Mouse (Mus musculus) adrenal gland, adult 18-20 months (tissue): ENCODE data around the gene Ampd2. TPM values are rescaled to one million over a fixed set of nuclear protein-coding genes. Genes with fewer than 3 reads are reported as not detected.

Source experiments
- DNase-seq, 2 experiments: peaks; one replicate each; pipeline ENCODE4 v3.0.0; 2021 to 2022; ENCODE audit warnings: low spot score in 2 of 2
- total RNA-seq, 2 experiments: library from RNA; stranded (reverse); gene quantifications; 1 replicate in 1 of 2; 2 replicates in 1 of 2; pipeline ENCODE4 v1.2.3; 2021

Gene Ampd2
- total RNA-seq, 2 experiments from 2014 or later: 130 to 192 TPM

GRCm38 (mm10) chr3:108070295-108071293, 15.9 kb downstream of the Ampd2 start:
- peak; percentile 76 to 80 for DNase-seq

DNA sequence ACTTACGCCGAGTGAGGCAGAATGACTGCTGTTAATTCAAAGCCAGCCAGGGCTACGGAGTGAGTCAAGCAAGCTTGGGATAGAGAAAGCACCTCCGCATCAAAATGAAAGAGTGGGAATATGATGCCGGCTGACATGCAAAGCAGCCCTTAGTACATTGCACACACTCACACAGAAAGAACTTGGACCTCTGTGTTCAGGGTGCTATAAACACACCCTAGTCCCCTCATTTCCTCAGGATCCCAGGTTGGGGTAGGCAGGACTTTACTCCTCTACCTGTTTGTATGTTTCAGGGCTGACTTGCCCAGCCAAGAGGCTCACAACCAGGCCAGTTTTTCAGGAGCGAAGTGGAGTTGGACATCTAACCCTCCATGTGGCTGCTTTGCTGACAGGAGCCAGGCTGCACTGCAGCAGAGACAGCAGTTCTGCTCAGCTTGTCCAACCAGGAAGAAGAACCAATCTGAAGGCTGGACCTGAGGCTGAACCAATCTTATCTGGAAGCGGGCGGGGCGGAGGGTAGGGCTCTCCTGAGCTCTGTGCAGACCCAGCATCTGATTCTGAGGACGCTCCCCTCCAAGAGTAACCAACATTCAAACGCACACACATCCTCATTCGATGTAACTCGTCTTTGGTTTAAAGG, 17.1 kb downstream of the Ampd2 start:
- DNase-seq: no peak

DNA sequence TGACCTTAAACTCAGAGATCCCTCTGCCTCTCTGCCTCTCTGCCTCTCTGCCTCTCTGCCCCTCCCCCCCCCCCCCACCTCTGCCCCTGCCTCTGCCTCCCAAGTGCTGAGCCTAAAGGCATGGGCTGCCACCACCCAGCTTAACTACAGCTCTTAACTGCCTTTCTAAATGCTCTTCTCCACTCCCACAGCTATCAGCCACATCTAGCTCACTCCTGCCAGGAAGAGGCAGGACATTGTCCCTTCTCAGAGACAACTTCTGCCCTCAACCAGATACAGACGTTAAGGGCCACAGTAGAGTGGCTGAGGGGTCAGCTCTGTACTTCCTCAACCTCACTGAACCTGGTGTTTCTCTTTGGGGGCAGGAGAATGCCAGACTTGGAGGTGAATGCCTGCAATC, 17.6 kb downstream of the Ampd2 start:
- no peak for DNase-seq

GRCm38 (mm10) chr3:108067370-108067934, 19.0 kb downstream of the Ampd2 start:
- no peak for DNase-seq

DNA sequence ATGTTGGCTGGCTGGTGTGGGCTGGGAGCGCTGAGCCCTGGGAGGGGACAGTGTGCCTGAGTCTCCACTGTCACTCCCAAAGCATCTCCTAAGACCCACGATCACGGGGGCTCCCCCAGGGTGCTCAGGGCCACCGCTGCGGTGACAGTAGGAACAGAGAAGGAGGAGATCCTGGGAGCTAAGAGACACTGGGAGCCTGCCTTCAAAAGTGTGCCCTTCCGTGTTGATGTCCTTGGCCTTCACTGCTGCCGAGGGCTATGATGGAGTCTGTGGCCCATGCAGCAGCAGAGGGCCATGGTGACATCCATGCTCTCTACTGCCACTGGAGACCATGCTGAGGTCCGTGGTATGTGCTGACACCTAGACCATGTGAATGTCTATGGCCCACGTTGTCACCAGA, 20.9 kb downstream of the Ampd2 start:
- no peak for DNase-seq

DNA sequence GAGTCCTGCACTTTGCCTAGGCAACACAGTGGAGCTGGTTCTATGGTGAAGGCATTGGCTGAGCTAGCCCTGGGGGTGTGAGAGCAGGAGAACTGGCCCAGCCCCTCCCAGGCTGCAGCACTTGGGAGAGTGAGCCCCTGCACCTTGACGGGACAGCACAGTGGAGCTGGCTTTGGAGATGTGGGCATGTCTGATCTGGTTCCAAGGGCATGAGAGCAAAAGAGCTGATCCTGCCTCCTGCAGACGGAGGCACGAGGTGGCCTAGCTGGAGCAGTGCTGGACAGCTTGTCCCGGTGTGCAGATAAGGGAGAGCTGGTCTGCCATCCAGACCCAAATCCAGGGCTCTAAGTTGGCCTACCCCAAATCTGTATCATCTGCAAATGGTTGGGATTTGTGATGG, 21.8 kb downstream of the Ampd2 start:
- DNase-seq: no peak

DNA sequence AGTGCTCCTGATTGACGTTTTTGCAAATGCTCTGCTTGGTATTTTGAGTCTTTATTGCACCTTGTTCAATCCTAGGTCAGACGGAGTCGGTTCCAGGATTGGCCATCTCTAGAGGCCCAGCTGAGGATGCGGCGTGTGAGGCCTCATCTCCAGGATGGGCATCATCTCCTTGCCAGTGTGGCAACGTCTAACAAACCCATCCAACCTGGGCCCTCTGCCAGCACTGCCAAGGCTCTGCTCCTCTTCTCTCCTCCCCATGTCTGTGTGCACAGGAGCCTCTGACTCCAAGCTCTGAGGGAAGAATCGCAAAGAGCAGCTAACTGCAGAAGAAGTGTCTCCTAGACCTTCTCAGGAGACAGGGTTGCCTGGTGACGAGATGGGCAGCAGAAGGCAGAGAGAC, 23.8 kb downstream of the Ampd2 start:
- DNase-seq: peak in 1 of 2 experiments; percentile 8

DNA sequence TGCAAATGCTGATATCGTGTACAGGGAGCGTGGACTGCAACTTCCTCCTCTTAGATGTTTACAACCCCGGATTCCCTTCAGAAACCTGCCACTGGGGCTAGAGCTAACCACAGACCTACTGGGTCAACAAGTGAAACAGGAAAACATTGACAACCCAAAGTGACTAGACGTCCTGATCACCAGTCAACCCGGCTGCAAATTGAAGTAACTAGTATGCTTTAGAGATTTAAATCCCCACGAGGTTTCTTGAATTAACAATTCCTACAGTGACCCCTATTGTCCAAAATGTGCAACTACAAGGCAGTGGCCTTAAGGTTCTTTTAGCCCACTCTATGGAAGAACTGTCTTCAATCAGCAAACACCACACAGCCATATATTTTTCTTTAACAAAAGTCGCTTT, 25.0 kb downstream of the Ampd2 start:
- DNase-seq: peak in 1 of 2 experiments; percentile 48

DNA sequence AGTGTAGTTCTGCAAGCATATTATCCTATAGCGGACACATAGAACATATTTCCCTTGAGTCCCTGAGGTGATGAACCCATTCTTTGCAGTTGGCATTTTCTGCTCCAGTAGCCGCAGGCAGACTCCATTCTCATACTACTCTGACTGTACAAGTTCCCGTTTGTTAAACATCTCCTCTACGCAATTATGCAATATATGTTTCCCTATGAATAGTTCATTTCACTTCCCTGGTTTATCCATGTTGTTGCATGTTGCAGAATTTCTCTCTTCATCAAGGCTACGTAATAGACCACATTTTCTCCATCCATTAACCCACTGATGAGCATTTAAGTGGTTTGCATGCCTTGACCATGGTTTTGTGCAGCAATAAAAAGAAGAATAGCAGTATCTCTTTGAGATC, 36.0 kb downstream of the Ampd2 start:
- no peak for DNase-seq

DNA sequence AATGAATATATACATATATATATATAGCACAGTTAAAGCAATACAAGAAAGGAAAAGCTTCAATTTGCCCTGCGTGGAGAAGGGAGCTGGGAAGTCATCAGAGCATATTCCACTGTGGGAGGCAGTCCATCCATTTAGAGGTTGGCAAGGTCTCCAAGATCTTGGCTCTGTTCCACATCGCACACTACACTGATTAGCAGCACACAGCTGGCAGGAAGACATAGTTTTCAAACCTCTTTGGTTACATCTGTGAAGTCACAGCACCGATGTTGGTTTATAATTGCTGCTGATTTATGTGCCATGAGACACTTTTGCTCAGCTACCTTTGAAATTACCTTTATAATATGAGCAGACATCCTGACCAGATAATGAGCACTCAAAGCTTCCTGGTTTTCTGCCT, 38.1 kb downstream of the Ampd2 start:
- no peak for DNase-seq

GRCm38 (mm10) chr3:108046944-108047655, 39.4 kb downstream of the Ampd2 start:
- DNase-seq: no peak

GRCm38 (mm10) chr3:108044394-108045140, 41.9 kb downstream of the Ampd2 start, which contains the start of gene Gstm4:
TSS of gene Gstm4 (minus strand) at chr3:108044894.
- peak; percentile 78 to 83 for DNase-seq

DNA sequence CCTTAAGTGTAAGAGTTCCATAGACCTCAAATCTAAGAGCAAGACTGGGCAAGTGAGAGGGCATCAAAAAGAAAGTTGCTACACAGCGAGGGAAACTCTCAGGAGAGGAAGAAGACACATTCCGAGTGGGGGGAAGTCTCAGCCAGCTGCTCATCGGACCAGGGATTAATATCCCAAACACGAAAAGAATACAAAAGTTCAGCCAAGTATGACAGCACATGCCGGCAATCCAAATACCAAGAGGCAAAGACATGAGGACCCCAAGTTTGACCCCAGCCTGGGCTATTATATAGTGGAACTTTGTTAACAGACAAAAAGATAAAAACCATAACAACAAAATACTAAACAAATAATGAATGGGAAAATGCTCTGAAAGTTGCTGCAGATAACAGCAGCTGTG, 53.3 kb downstream of the Ampd2 start:
- no peak for DNase-seq

GRCm38 (mm10) chr3:108032113-108032512, 54.3 kb downstream of the Ampd2 start:
- no peak for DNase-seq

- no peak for DNase-seq
These were observed 57.6 kb downstream of the Ampd2 start for GRCm38 (mm10) chr3:108028641-108029365.

- DNase-seq: no peak
These were observed 59.9 kb downstream of the Ampd2 start for GRCm38 (mm10) chr3:108026597-108026996.

- DNase-seq: no peak
These were observed 60.4 kb downstream of the Ampd2 start for GRCm38 (mm10) chr3:108026049-108026448.

- no peak for DNase-seq
These were observed 61.1 kb downstream of the Ampd2 start for GRCm38 (mm10) chr3:108025318-108025717.
